Mouse (Mus musculus): ENCODE data around the gene Ecm1. TPM values are rescaled to one million over a fixed set of nuclear protein-coding genes. Genes with fewer than 3 reads are reported as not detected.

Gene Ecm1
- polyA plus RNA-seq, 1 experiment from 2014 or later, result 85.0 TPM

- Histone ChIP-seq H3K27ac (ENCODE audit: low read depth, low read length) (no peak overlapping the region), H3K27me3 (ENCODE audit: control insufficient read depth, insufficient read depth, low read length) (no peaks in the 10 kb centered on the region), H3K4me1 (ENCODE audit: control insufficient read depth, insufficient read depth, low read length) (no peaks in the 10 kb centered on the region), H3K4me2 (no peak overlapping the region), H3K36me3 (ENCODE audit: control insufficient read depth, insufficient read depth, low read length) (no peaks in the 10 kb centered on the region), H3K4me3 (ENCODE audit: low read depth, low read length) (no peak overlapping the region), H3K9me3 (replicated peaks; ENCODE audit: control insufficient read depth, low read length) (no peaks in the 10 kb centered on the region), H3K9ac (ENCODE audit: low read depth, low read length) (no peak overlapping the region)
- WGBS (ENCODE audit: insufficient replicate concordance), result 63% methylated on average over 2 of the region's 2 CpGs
- no peak for ATAC-seq (replicated peaks; ENCODE audit: insufficient number of reproducible peaks, low FRiP score, low TSS enrichment)
Measured at GRCm38 (mm10) chr3:95718153-95718552, 21.2 kb downstream of the Ecm1 start.

GRCm38 (mm10) chr3:95716075-95716474 is 23.3 kb downstream of the Ecm1 start:
- 70% methylated on average over 1 of the region's 1 CpGs for WGBS (ENCODE audit: insufficient replicate concordance)
- H3K4me2 ChIP-seq, result no peak overlapping the region
- H3K4me1 ChIP-seq (ENCODE audit: control insufficient read depth, insufficient read depth, low read length), result no peaks in the 10 kb centered on the region

DNA sequence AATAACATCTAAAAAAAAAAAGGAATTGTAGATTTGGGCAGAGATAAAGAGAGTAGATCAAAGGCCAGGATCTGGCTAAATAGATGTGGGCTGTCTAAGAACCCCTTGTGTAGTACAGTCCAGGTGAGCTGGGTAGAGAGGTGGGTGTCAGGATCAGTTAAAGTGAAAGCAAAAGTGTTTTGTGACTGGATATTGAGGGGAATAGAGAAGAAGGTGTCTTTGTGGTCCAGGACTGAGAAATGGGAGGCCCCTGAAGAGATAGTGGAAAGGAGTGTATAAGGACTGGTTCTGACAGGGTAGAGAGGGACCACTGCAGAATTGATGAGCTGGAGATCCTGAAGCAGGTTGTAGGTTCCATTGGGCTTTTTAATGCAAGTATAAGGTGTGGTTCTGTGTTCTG is 29.4 kb downstream of the Ecm1 start:
- H3K4me1 ChIP-seq (ENCODE audit: control insufficient read depth, insufficient read depth, low read length), result no peaks in the 10 kb centered on the region

More at GRCm38 (mm10) chr3:95716075-95716474, 23.3 kb downstream of the Ecm1 start:
- Histone ChIP-seq H3K27ac (ENCODE audit: low read depth, low read length) (no peak overlapping the region), H3K4me3 (ENCODE audit: low read depth, low read length) (no peak overlapping the region), H3K27me3 (ENCODE audit: control insufficient read depth, insufficient read depth, low read length) (no peaks in the 10 kb centered on the region), H3K36me3 (ENCODE audit: control insufficient read depth, insufficient read depth, low read length) (no peaks in the 10 kb centered on the region), H3K9ac (ENCODE audit: low read depth, low read length) (no peak overlapping the region), H3K9me3 (replicated peaks; ENCODE audit: control insufficient read depth, low read length) (no peaks in the 10 kb centered on the region; the same call in 1 of the 2 replicates)
- no peak for ATAC-seq (replicated peaks; ENCODE audit: insufficient number of reproducible peaks, low FRiP score, low TSS enrichment)

DNA sequence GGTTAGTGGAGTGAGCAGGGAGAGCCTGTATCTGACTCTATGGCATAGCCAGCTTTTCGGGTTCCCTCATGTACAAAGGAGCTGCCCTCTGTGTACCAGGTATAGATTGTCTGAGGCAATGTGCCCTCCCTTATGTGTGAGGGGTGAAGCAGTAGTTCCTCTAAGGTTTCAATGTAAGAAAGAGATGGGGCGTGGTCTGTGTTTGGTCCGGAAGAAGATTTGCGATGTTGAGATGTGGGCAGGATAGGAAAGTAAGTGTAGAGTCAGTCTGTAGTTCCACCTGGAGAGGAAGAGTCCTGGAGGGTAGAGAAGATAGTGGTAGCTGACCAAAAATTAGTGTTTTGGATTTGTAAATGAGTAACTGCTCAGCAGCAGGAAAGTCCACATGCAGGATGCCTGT is 30.3 kb downstream of the Ecm1 start:
- Histone ChIP-seq H3K4me1 (ENCODE audit: control insufficient read depth, insufficient read depth, low read length) (no peaks in the 10 kb centered on the region), H3K9ac (ENCODE audit: low read depth, low read length) (no peak overlapping the region)
- WGBS (ENCODE audit: insufficient replicate concordance), result 89% methylated on average over 4 of the region's 4 CpGs

More for the DNA sequence above, 29.4 kb downstream of the Ecm1 start:
- Histone ChIP-seq H3K36me3 (ENCODE audit: control insufficient read depth, insufficient read depth, low read length) (no peaks in the 10 kb centered on the region), H3K4me3 (ENCODE audit: low read depth, low read length) (no peak overlapping the region), H3K4me2 (no peak overlapping the region), H3K9ac (ENCODE audit: low read depth, low read length) (no peak overlapping the region), H3K27me3 (ENCODE audit: control insufficient read depth, insufficient read depth, low read length) (no peaks in the 10 kb centered on the region), H3K9me3 (replicated peaks; ENCODE audit: control insufficient read depth, low read length) (no peaks in the 10 kb centered on the region; the same call in 1 of the 2 replicates), H3K27ac (ENCODE audit: low read depth, low read length) (no peak overlapping the region)
- ATAC-seq (replicated peaks; ENCODE audit: insufficient number of reproducible peaks, low FRiP score, low TSS enrichment), result no peak

GRCm38 (mm10) chr3:95707497-95707896 is 31.9 kb downstream of the Ecm1 start:
- Histone ChIP-seq H3K9me3 (replicated peaks; ENCODE audit: control insufficient read depth, low read length) (no peaks in the 10 kb centered on the region), H3K4me1 (ENCODE audit: control insufficient read depth, insufficient read depth, low read length) (no peaks in the 10 kb centered on the region), H3K27ac (ENCODE audit: low read depth, low read length) (no peak overlapping the region), H3K4me2 (no peak overlapping the region), H3K27me3 (ENCODE audit: control insufficient read depth, insufficient read depth, low read length) (no peaks in the 10 kb centered on the region), H3K4me3 (ENCODE audit: low read depth, low read length) (no peak overlapping the region), H3K36me3 (ENCODE audit: control insufficient read depth, insufficient read depth, low read length) (no peaks in the 10 kb centered on the region), H3K9ac (ENCODE audit: low read depth, low read length) (no peak overlapping the region)
- WGBS (ENCODE audit: insufficient replicate concordance), result 82% methylated on average over 7 of the region's 7 CpGs
- no peak for ATAC-seq (replicated peaks; ENCODE audit: insufficient number of reproducible peaks, low FRiP score, low TSS enrichment)

More for the DNA sequence above, 30.3 kb downstream of the Ecm1 start:
- Histone ChIP-seq H3K27me3 (ENCODE audit: control insufficient read depth, insufficient read depth, low read length) (no peaks in the 10 kb centered on the region), H3K9me3 (replicated peaks; ENCODE audit: control insufficient read depth, low read length) (no peaks in the 10 kb centered on the region; the same call in 1 of the 2 replicates), H3K4me3 (ENCODE audit: low read depth, low read length) (no peak overlapping the region), H3K36me3 (ENCODE audit: control insufficient read depth, insufficient read depth, low read length) (no peaks in the 10 kb centered on the region), H3K27ac (ENCODE audit: low read depth, low read length) (no peak overlapping the region), H3K4me2 (no peak overlapping the region)
- ATAC-seq (replicated peaks; ENCODE audit: insufficient number of reproducible peaks, low FRiP score, low TSS enrichment), result no peak

DNA sequence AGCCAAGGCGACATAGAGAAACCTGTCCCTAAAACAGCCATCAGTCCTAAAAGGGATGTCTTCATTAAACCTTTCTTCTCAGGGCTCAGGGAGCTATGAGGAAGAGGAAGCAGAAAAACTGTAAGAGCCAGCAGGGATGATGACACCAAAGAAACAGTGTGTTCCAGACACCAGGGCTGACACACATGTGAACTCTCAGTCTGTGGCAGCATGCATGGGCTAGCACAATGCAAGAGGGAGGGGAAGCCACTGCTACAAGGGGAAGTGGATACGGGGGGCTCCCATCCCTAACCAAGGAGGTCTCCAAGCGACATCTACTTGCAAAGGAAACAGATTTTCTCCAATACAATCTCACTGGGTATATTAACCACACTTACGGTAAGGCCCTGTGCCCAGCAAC is 33.1 kb downstream of the Ecm1 start:
- no peak overlapping the region for H3K9ac ChIP-seq (ENCODE audit: low read depth, low read length)
- no peak overlapping the region for H3K27ac ChIP-seq (ENCODE audit: low read depth, low read length)
- 86% methylated on average over 4 of the region's 4 CpGs for WGBS (ENCODE audit: insufficient replicate concordance)
- H3K4me1 ChIP-seq (ENCODE audit: control insufficient read depth, insufficient read depth, low read length), result peaks cover 7% of the 10 kb centered on the region; the same call in 1 of the 2 replicates
- H3K4me3 ChIP-seq (ENCODE audit: low read depth, low read length), result no peak overlapping the region
- H3K36me3 ChIP-seq (ENCODE audit: control insufficient read depth, insufficient read depth, low read length), result no peaks in the 10 kb centered on the region
- no peaks in the 10 kb centered on the region for H3K9me3 ChIP-seq (replicated peaks; ENCODE audit: control insufficient read depth, low read length)
- no peaks in the 10 kb centered on the region for H3K27me3 ChIP-seq (ENCODE audit: control insufficient read depth, insufficient read depth, low read length)
- no peak overlapping the region for H3K4me2 ChIP-seq
- ATAC-seq (replicated peaks; ENCODE audit: insufficient number of reproducible peaks, low FRiP score, low TSS enrichment), result no peak

GRCm38 (mm10) chr3:95704612-95705011 is 34.8 kb downstream of the Ecm1 start:
- Histone ChIP-seq H3K9ac (ENCODE audit: low read depth, low read length) (no peak overlapping the region), H3K4me2 (no peak overlapping the region), H3K36me3 (ENCODE audit: control insufficient read depth, insufficient read depth, low read length) (no peaks in the 10 kb centered on the region), H3K4me1 (ENCODE audit: control insufficient read depth, insufficient read depth, low read length) (peaks cover 17% of the 10 kb centered on the region), H3K9me3 (replicated peaks; ENCODE audit: control insufficient read depth, low read length) (no peaks in the 10 kb centered on the region), H3K27ac (ENCODE audit: low read depth, low read length) (no peak overlapping the region), H3K4me3 (ENCODE audit: low read depth, low read length) (no peak overlapping the region), H3K27me3 (ENCODE audit: control insufficient read depth, insufficient read depth, low read length) (no peaks in the 10 kb centered on the region)
- WGBS (ENCODE audit: insufficient replicate concordance), result 83% methylated on average over 4 of the region's 4 CpGs
- ATAC-seq (replicated peaks; ENCODE audit: insufficient number of reproducible peaks, low FRiP score, low TSS enrichment), result no peak

GRCm38 (mm10) chr3:95703276-95703675 is 36.1 kb downstream of the Ecm1 start:
- Histone ChIP-seq H3K4me2 (no peak overlapping the region), H3K9me3 (replicated peaks; ENCODE audit: control insufficient read depth, low read length) (no peaks in the 10 kb centered on the region), H3K4me3 (ENCODE audit: low read depth, low read length) (no peak overlapping the region), H3K27me3 (ENCODE audit: control insufficient read depth, insufficient read depth, low read length) (no peaks in the 10 kb centered on the region), H3K36me3 (ENCODE audit: control insufficient read depth, insufficient read depth, low read length) (no peaks in the 10 kb centered on the region), H3K4me1 (ENCODE audit: control insufficient read depth, insufficient read depth, low read length) (peaks cover 17% of the 10 kb centered on the region), H3K27ac (ENCODE audit: low read depth, low read length) (no peak overlapping the region), H3K9ac (ENCODE audit: low read depth, low read length) (no peak overlapping the region)
- WGBS (ENCODE audit: insufficient replicate concordance), result 90% methylated on average over 3 of the region's 3 CpGs
- ATAC-seq (replicated peaks; ENCODE audit: insufficient number of reproducible peaks, low FRiP score, low TSS enrichment), result no peak

DNA sequence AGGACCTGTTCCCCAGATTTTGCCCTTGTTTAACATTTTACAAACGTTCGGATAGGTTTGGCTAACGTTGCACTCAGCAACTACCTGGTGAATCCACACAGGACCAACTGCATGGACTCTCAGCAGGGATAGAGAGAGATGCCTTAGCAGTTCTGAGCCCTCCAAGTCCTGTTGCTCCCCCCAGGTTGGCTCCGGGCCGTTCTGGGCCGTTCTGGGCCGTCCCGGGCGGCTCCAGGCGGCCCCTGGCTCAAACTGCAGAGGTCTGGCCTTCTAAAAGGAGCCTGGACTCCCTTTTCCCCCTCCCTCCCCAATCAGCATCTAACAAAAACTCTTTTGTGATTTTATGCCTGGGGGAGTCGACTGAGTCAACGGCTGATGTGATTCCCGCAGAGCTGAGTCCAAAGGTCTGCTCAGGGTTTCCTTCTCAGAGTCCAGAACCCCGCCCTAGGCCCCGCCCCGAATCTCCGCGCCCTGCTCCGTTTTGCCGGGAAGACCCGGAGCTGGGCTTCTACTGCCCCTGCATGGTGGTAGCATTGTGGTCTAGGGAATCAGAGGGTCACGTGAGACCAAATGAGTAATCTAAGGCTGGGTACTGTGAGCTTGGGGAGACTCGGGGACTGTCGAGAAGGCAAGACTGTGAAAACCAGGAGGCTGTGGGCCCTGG is 37.4 kb downstream of the Ecm1 start:
- H3K27ac ChIP-seq (ENCODE audit: low read depth, low read length), result peak overlapping the region; percentile 74
- H3K4me2 ChIP-seq, result peak overlapping the region; percentile 67
- peak overlapping the region; percentile 69; the same call in 1 of the 2 replicates for H3K9ac ChIP-seq (ENCODE audit: low read depth, low read length)
- no peaks in the 10 kb centered on the region for H3K27me3 ChIP-seq (ENCODE audit: control insufficient read depth, insufficient read depth, low read length)
- no peaks in the 10 kb centered on the region for H3K9me3 ChIP-seq (replicated peaks; ENCODE audit: control insufficient read depth, low read length)
- ATAC-seq (replicated peaks; ENCODE audit: insufficient number of reproducible peaks, low FRiP score, low TSS enrichment), result peak; percentile 78
- H3K36me3 ChIP-seq (ENCODE audit: control insufficient read depth, insufficient read depth, low read length), result no peaks in the 10 kb centered on the region
- 9% methylated on average over 24 of the region's 24 CpGs for WGBS (ENCODE audit: insufficient replicate concordance)
- peaks cover 17% of the 10 kb centered on the region for H3K4me1 ChIP-seq (ENCODE audit: control insufficient read depth, insufficient read depth, low read length)
- peak overlapping the region; percentile 21 for H3K4me3 ChIP-seq (ENCODE audit: low read depth, low read length)
